Mouse (Mus musculus): ENCODE results near the gene Epn3. TPM values are rescaled to one million over a fixed set of nuclear protein-coding genes. Genes with fewer than 3 reads are reported as not detected.

Gene Epn3
- 33.2 and 34.5 TPM in 2 replicates for polyA plus RNA-seq (2015; fragmentation: Nextera tagmentation; extraction: Ambion mirVana)

DNA sequence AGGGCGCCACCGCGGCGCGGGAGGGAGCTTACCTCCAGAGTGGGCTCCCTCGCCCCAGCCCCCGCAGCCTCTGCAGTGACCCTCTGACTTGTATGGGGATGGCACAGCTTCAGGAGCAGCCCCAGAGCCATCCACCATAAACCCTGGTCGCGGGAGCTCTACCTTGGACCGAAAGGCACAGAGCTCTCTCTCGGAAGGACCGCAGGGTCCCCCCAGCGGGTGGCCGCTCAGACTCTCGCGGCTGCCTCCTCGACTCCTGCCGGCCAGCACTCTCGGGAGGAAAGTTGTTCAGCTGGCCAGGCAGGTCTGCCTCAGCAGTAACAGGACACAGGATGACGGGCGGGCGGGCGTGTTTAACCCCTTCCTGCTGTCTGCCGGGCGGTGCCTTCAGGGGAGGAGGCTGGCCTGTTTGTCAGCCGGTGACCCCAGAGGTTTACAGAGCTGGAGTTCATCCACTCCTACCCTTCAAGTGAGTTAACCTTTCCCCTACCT lies at the start of gene Epn3:
Epn3 (minus strand) TSS at position 314 of the 492 bp plus-strand sequence.
- Histone ChIP-seq H3K4me1 (ENCODE audit: insufficient read depth, low read depth, low read length) (0 out of 2 replicates have a peak, but pooled peaks cover 2% of the 10 kb centered on the region), H3K4me2 (replicated peaks; ENCODE audit: low read depth, low read length) (peak within 1 kb of the TSS; percentile 61), H3K4me3 (ENCODE audit: low read depth, low read length) (peak within 1 kb of the TSS; percentile 44), H3K36me3 (ENCODE audit: insufficient read depth, low read length) (no peaks in the 10 kb centered on the region), H3K9me3 (ENCODE audit: low read length) (no peaks in the 10 kb centered on the region), H3K9ac (replicated peaks; ENCODE audit: low read depth) (peak within 1 kb of the TSS; percentile 56), H3K27ac (ENCODE audit: low read length) (peak within 1 kb of the TSS; percentile 94), H3K27me3 (replicated peaks; ENCODE audit: insufficient read depth, low read length) (no peaks in the 10 kb centered on the region)
- peak; percentile 59 for ATAC-seq
- TF ChIP-seq CTCF (IDR thresholded peaks at IDR 0.05) (peak; percentile 34), EP300 (IDR thresholded peaks at IDR 0.05) (no peak)
- peak; percentile 89 for DNase-seq (ENCODE audit: low spot score)
- 0% methylated on average over 23 of the region's 26 CpGs for WGBS

DNA sequence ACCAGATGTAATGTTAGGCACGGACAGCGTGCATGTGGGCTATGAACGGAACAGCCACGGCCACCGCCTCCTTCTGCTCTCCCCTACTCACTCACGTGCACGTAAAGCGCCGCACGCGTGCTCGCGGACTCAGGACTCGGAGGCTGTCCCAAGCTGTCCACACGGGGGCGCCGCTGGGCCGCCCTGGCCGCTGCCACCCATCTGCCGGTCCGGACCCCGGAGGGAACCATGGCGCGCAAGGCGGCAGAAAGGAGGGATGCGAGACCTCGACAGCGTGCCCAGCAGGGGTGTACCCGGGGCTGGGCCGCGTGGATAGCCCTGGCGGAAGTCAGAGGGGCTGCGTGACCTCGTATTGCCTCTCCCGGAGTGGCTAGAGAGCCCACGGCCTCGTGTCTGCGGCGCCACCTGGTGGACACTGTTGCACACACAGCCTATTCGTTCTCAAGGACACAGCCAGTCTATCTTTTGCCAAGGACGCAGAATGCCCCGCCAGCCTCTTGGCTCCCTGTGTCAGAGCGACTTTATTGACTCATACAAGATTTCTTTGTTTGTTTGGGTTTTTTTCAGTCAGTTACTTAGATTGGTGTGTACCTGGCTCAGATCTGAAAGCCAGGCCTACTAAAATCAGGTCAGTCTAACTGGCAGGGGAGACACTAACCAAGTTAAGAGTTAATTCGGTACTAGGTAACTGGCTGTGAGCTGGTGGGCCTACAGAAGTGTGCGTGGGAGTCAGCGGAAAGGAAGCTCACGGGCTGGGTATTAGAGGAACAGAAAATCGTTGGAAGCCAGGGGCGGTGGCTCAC lies 49.3 kb upstream of the Epn3 start, which contains the start of gene Rsad1:
Rsad1 (minus strand) TSS at position 368 of the 803 bp plus-strand sequence.
- Histone ChIP-seq H3K9ac (replicated peaks; ENCODE audit: low read depth) (peak within 1 kb of the TSS; percentile 27; the same call in 1 of the 2 replicates), H3K27ac (ENCODE audit: low read length) (peak within 1 kb of the TSS; percentile 62), H3K4me3 (ENCODE audit: low read depth, low read length) (peak within 1 kb of the TSS; percentile 45), H3K9me3 (ENCODE audit: low read length) (no peaks in the 10 kb centered on the region), H3K27me3 (replicated peaks; ENCODE audit: insufficient read depth, low read length) (no peaks in the 10 kb centered on the region), H3K4me1 (ENCODE audit: insufficient read depth, low read depth, low read length) (no peaks in the 10 kb centered on the region; the same call in 1 of the 2 replicates), H3K4me2 (replicated peaks; ENCODE audit: low read depth, low read length) (peak within 1 kb of the TSS; percentile 81), H3K36me3 (ENCODE audit: insufficient read depth, low read length) (no peaks in the 10 kb centered on the region)
- TF ChIP-seq CTCF (IDR thresholded peaks at IDR 0.05) (peak; percentile 91), EP300 (IDR thresholded peaks at IDR 0.05) (no peak)
- 5% methylated on average over 49 of the region's 49 CpGs for WGBS
- peak; percentile 92 for ATAC-seq
- DNase-seq (ENCODE audit: low spot score), result peak; percentile 95

GRCm38 (mm10) chr11:94548041-94548784 lies 48.4 kb upstream of the Epn3 start:
- no peak for TF ChIP-seq CTCF (IDR thresholded peaks at IDR 0.05)
- TF ChIP-seq EP300 (IDR thresholded peaks at IDR 0.05), result no peak
- Histone ChIP-seq H3K9me3 (ENCODE audit: low read length) (no peaks in the 10 kb centered on the region), H3K4me1 (ENCODE audit: insufficient read depth, low read depth, low read length) (peaks cover 3% of the 10 kb centered on the region), H3K4me3 (ENCODE audit: low read depth, low read length) (peak overlapping the region; percentile 45), H3K9ac (replicated peaks; ENCODE audit: low read depth) (peak overlapping the region; percentile 27; the same call in 1 of the 2 replicates), H3K27ac (ENCODE audit: low read length) (no peak overlapping the region), H3K36me3 (ENCODE audit: insufficient read depth, low read length) (no peaks in the 10 kb centered on the region), H3K4me2 (replicated peaks; ENCODE audit: low read depth, low read length) (peak overlapping the region; percentile 81), H3K27me3 (replicated peaks; ENCODE audit: insufficient read depth, low read length) (no peaks in the 10 kb centered on the region)
- 8% methylated on average over 23 of the region's 24 CpGs for WGBS
- ATAC-seq, result peak; percentile 13; the same call in 1 of the 2 replicates
- DNase-seq (ENCODE audit: low spot score), result peak; percentile 43

DNA sequence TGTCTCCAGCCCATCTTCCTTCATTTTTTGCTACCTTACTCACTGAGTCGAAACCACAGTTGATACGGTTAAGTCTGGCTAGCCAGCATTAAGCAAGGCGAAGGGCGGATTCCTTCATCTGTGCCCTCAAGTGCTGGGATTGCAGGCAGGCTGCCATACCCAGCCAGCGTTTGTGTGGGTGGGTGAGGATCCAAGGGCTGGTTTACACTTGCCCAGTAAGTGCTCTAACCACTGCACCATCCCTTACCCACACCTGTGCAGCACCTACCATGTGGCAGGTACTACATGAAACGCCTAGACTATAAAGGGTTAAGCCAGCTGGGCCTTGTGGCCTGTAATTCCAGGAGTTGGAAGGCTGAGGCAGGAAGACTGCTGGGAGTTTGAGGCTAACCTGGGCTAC lies 47.5 kb upstream of the Epn3 start:
- no peak overlapping the region for H3K9ac ChIP-seq (replicated peaks; ENCODE audit: low read depth)
- H3K9me3 ChIP-seq (ENCODE audit: low read length), result no peaks in the 10 kb centered on the region
- no peak overlapping the region for H3K4me3 ChIP-seq (ENCODE audit: low read depth, low read length)
- peaks cover 3% of the 10 kb centered on the region for H3K4me1 ChIP-seq (ENCODE audit: insufficient read depth, low read depth, low read length)
- DNase-seq (ENCODE audit: low spot score), result no peak
- no peaks in the 10 kb centered on the region for H3K36me3 ChIP-seq (ENCODE audit: insufficient read depth, low read length)
- no peak for ATAC-seq
- H3K27me3 ChIP-seq (replicated peaks; ENCODE audit: insufficient read depth, low read length), result no peaks in the 10 kb centered on the region
- WGBS, result 93% methylated on average over 6 of the region's 6 CpGs
- TF ChIP-seq EP300 (IDR thresholded peaks at IDR 0.05) (no peak), CTCF (IDR thresholded peaks at IDR 0.05) (no peak)
- H3K4me2 ChIP-seq (replicated peaks; ENCODE audit: low read depth, low read length), result no peak overlapping the region
- no peak overlapping the region for H3K27ac ChIP-seq (ENCODE audit: low read length)

DNA sequence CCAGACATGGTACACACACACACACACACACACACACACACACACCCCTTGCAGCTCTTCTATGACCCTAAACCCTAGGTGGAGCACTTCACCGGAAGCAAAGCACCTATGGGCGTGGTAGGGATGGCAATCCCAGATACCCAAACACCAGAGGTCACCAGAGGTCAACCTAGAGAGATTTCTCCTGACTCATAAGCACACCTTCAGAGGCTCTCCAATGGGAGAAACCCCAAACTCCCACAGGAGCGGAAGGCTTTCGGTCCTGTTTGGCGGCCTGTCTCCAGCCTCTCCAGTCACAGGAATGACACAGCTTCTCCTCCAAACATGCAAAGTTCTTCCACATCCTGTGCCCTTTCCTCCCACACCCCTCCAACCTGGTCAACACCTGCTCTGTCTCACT lies 46.6 kb upstream of the Epn3 start:
- 88% methylated on average over 5 of the region's 5 CpGs for WGBS
- no peak for TF ChIP-seq CTCF (IDR thresholded peaks at IDR 0.05)
- no peak for TF ChIP-seq EP300 (IDR thresholded peaks at IDR 0.05)
- no peak for ATAC-seq

GRCm38 (mm10) chr11:94544422-94544821 lies 44.6 kb upstream of the Epn3 start:
- no peak overlapping the region for H3K4me2 ChIP-seq (replicated peaks; ENCODE audit: low read depth, low read length)

More for the DNA sequence above, 46.6 kb upstream of the Epn3 start:
- no peaks in the 10 kb centered on the region for H3K9me3 ChIP-seq (ENCODE audit: low read length)
- H3K27me3 ChIP-seq (replicated peaks; ENCODE audit: insufficient read depth, low read length), result no peaks in the 10 kb centered on the region
- H3K4me1 ChIP-seq (ENCODE audit: insufficient read depth, low read depth, low read length), result peaks cover 3% of the 10 kb centered on the region
- DNase-seq (ENCODE audit: low spot score), result no peak
- H3K36me3 ChIP-seq (ENCODE audit: insufficient read depth, low read length), result no peaks in the 10 kb centered on the region
- no peak overlapping the region for H3K9ac ChIP-seq (replicated peaks; ENCODE audit: low read depth)
- H3K27ac ChIP-seq (ENCODE audit: low read length), result no peak overlapping the region
- no peak overlapping the region for H3K4me2 ChIP-seq (replicated peaks; ENCODE audit: low read depth, low read length)
- H3K4me3 ChIP-seq (ENCODE audit: low read depth, low read length), result no peak overlapping the region

More at GRCm38 (mm10) chr11:94544422-94544821, 44.6 kb upstream of the Epn3 start:
- peaks cover 3% of the 10 kb centered on the region for H3K4me1 ChIP-seq (ENCODE audit: insufficient read depth, low read depth, low read length)
- no peak overlapping the region for H3K9ac ChIP-seq (replicated peaks; ENCODE audit: low read depth)
- H3K9me3 ChIP-seq (ENCODE audit: low read length), result no peaks in the 10 kb centered on the region
- H3K27ac ChIP-seq (ENCODE audit: low read length), result no peak overlapping the region
- DNase-seq (ENCODE audit: low spot score), result no peak
- H3K27me3 ChIP-seq (replicated peaks; ENCODE audit: insufficient read depth, low read length), result no peaks in the 10 kb centered on the region
- no peak for ATAC-seq
- WGBS, result 50% methylated on average over 18 of the region's 18 CpGs
- H3K36me3 ChIP-seq (ENCODE audit: insufficient read depth, low read length), result no peaks in the 10 kb centered on the region
- TF ChIP-seq EP300 (IDR thresholded peaks at IDR 0.05), result no peak
- no peak overlapping the region for H3K4me3 ChIP-seq (ENCODE audit: low read depth, low read length)

All from lung, postnatal 0 days (tissue).